In the genomic region with DNA sequence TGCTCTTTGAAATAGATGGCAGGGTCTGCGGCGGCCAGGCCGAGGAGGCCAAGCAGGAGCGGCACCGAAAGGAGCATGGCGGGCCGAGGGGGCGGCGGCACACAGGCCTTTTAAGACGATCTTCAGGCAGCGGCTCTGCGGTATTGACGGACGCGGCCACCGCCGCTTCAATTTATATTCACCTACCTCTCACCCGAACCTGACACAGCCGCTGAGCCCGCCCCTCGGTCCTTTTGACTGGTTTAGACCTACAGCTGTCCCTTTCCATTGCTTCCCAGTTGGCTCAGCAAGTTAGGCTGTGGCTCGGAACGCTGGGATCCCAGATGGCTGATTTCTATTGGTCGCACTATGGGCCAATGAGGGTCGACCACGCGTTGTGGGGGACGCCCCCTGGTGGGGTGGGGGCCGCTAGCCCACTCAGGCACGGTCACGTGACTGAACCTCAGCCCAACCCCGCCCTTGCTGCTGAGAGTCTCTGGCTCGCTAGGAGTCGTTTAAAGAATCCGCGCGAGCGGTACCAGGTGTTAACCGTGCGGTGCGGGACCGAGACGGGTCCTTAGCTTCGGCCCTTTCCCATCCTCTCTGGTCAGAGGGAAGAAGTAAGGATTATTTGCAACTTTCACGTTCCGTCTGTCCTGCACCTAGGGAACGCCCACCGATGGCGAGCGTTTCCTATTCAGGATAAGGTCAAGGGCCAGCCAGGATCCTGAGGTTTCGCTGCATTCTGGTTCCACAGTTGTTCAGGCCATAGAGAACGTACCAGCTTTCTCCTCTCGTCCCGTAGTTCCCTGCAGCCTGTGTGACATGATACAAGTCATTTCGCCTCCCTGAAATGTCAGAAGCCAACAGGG, we compare ENCODE assay signal across 1 mouse cellular context.
TF ChIP-seq lines count a peak whose summit lies in the region.

A gene (minus strand): TSS at position 213 of the 851 bp plus-strand sequence.

TF ChIP-seq in myocyte, 11 proteins besides CTCF, POLR2A, EP300 and RAD21 (continued from another document):
- TF ChIP-seq REST (IDR thresholded peaks at IDR 0.05; ENCODE audit: insufficient read depth, insufficient read length) (peak; percentile 46), USF1 (IDR thresholded peaks at IDR 0.05; ENCODE audit: low read depth) (peak; percentile 96), MAX (IDR thresholded peaks at IDR 0.05; ENCODE audit: low read depth) (no peak), TCF3 (IDR thresholded peaks at IDR 0.05; ENCODE audit: insufficient read length, low read depth) (no peak), MYOD1 (IDR thresholded peaks at IDR 0.05; ENCODE audit: control insufficient read depth in 1 of 3, insufficient read length in 2 of 3, low read depth in 2 of 3) (peak in 1 of 3 experiments; percentile 11)
